Mouse (Mus musculus): ENCODE measurements around the gene Ubr1. TPM values are rescaled to one million over a fixed set of nuclear protein-coding genes. Genes with fewer than 3 reads are reported as not detected.
"Not testable (repeated sequence)": the region's sequence is repeated elsewhere in the genome, so short reads cannot be mapped to it uniquely, and the experiment has no call there.

The Ubr1 gene
- 10 to 100 TPM; 27.4 to 31.5 (median 29.6) TPM for total RNA-seq (2022)

- DNase-seq (ENCODE audit: low spot score in 2 of 2) = peak; percentile 67 to 79
These were observed at the start of gene Ubr1 for GRCm38 (mm10) chr2:120970559-120971080. Gene Ubr1 (minus strand): TSS chr2:120970715.

- DNase-seq (ENCODE audit: low spot score in 2 of 2) = peak in 1 of 2 experiments; percentile 11
These were observed 46.6 kb upstream of the Ubr1 start for GRCm38 (mm10) chr2:121017151-121017550.

GRCm38 (mm10) chr2:121016226-121016625, 45.7 kb upstream of the Ubr1 start:
- no peak for DNase-seq (ENCODE audit: low spot score in 2 of 2)

GRCm38 (mm10) chr2:121015507-121015906, 45.0 kb upstream of the Ubr1 start:
- no peak for DNase-seq (ENCODE audit: low spot score in 2 of 2)

GRCm38 (mm10) chr2:121012676-121013075, 42.2 kb upstream of the Ubr1 start:
- no peak for DNase-seq (ENCODE audit: low spot score in 2 of 2)

- DNase-seq (ENCODE audit: low spot score in 2 of 2) = no peak
These were observed 38.7 kb upstream of the Ubr1 start for GRCm38 (mm10) chr2:121009071-121009677.

GRCm38 (mm10) chr2:121008664-121009007, 38.1 kb upstream of the Ubr1 start:
- no peak for DNase-seq (ENCODE audit: low spot score in 2 of 2)

- DNase-seq (ENCODE audit: low spot score in 2 of 2) = peak; percentile 82 to 90
These were observed 37.6 kb upstream of the Ubr1 start, which contains the start of gene Ccndbp1 for GRCm38 (mm10) chr2:121007925-121008663. Gene Ccndbp1 (plus strand): TSS chr2:121008403.

GRCm38 (mm10) chr2:121006986-121007385, 36.5 kb upstream of the Ubr1 start:
- DNase-seq (ENCODE audit: low spot score in 2 of 2) = no peak

GRCm38 (mm10) chr2:121004018-121004811, 33.7 kb upstream of the Ubr1 start:
- no peak for DNase-seq (ENCODE audit: low spot score in 2 of 2)

- no peak for DNase-seq (ENCODE audit: low spot score in 2 of 2)
These were observed 33.1 kb upstream of the Ubr1 start for GRCm38 (mm10) chr2:121003586-121003985.

- DNase-seq (ENCODE audit: low spot score in 2 of 2) = no peak
These were observed 28.3 kb upstream of the Ubr1 start for GRCm38 (mm10) chr2:120998863-120999262.

- not testable (repeated sequence) for DNase-seq (ENCODE audit: low spot score in 2 of 2)
These were observed 26.1 kb upstream of the Ubr1 start for GRCm38 (mm10) chr2:120996607-120997006.

- DNase-seq (ENCODE audit: low spot score in 2 of 2) = no peak
These were observed 20.7 kb upstream of the Ubr1 start for GRCm38 (mm10) chr2:120991196-120991595.

GRCm38 (mm10) chr2:120985241-120985640, 14.7 kb upstream of the Ubr1 start:
- no peak for DNase-seq (ENCODE audit: low spot score in 2 of 2)

- DNase-seq (ENCODE audit: low spot score in 2 of 2) = no peak
These were observed 13.1 kb upstream of the Ubr1 start for GRCm38 (mm10) chr2:120983611-120984010.

- no peak for DNase-seq (ENCODE audit: low spot score in 2 of 2)
These were observed 10.3 kb upstream of the Ubr1 start for GRCm38 (mm10) chr2:120980861-120981260.

- DNase-seq (ENCODE audit: low spot score in 2 of 2) = no peak
These were observed 9.3 kb upstream of the Ubr1 start for GRCm38 (mm10) chr2:120979819-120980218.

GRCm38 (mm10) chr2:120978693-120979037, 8.2 kb upstream of the Ubr1 start:
- no peak for DNase-seq (ENCODE audit: low spot score in 2 of 2)

- no peak for DNase-seq (ENCODE audit: low spot score in 2 of 2)
These were observed 7.6 kb upstream of the Ubr1 start for GRCm38 (mm10) chr2:120977926-120978692.
